ENCODE assay signal across 32 mouse cellular contexts in the genomic region with DNA sequence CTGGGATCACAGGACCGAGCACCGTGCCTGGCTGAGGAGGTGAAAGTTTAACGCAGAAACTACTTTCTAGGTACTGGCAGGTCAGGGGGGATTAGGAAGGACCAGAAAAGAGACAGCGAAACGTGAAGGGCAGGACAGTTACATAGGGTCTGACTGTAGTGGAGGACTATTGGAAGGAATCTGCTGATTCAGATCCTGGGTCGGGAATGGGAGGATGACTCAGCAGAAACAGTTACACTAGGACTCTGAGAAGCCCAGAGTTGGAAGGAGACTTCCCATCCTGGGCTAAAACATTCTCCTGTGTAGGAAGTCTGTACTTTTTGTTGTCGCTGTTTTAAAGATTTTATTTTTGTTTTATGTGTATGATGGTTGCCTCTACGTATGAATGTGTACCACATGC. TPM values are rescaled to one million over a fixed set of nuclear protein-coding genes. Genes with fewer than 3 reads are reported as not detected.
A peak's percentile ranks its signal among the peaks of the same experiment; 100 is the strongest.
DNase-seq lines count a peak whose midpoint lies in the region; TF ChIP-seq lines count a peak whose summit lies in the region.
"Had no signal": no experiment of that assay in that cellular context is flagged by ENCODE, and none has a peak within 500 bp of the region (broad histone marks: within the 10 kb centered on the region; RNA-seq: fewer than 3 reads in every experiment).

No protein-coding gene starts in this region.

- dilution Hi-C loops in CH12.LX (cut with MboI; ENCODE audit: extremely low pct_ligation_motif_present, extremely low pct_unique_long_range_greater_than_20kb, low sequenced_read_pairs), result no loop called here

- TF ChIP-seq CTCF in CH12.LX (conservative IDR thresholded peaks at IDR 0.05 in 1 of 2, IDR thresholded peaks at IDR 0.05 in 1 of 2; ENCODE audit: low read depth in 2 of 2, low read length in 2 of 2), result no peak

- no peak overlapping the region for H3K9ac ChIP-seq in CH12.LX (ENCODE audit: insufficient read depth, low read depth)
- H3K9ac ChIP-seq: embryonic facial prominence, embryonic 12.5 days; forebrain, embryonic 13.5 days; forebrain, embryonic 15.5 days; forebrain, postnatal 0 days had no signal

- peaks cover 74 to 94% of the 10 kb centered on the region in 2 experiments for H3K36me3 ChIP-seq in CH12.LX (replicated peaks in 1 of 2; ENCODE audit: control insufficient read depth in 1 of 2, insufficient read depth in 1 of 2, low read length in 1 of 2)

- H3K4me1 ChIP-seq in CH12.LX (ENCODE audit: control insufficient read depth in 1 of 2, insufficient read depth in 2 of 2), result peaks cover 0 to 3% of the 10 kb centered on the region in 2 experiments; a peak in 1 of 4 replicates
- H3K4me1 ChIP-seq: embryonic facial prominence, embryonic 10.5 days; embryonic facial prominence, embryonic 12.5 days; forebrain, embryonic 13.5 days; forebrain, embryonic 15.5 days had no signal

- TF ChIP-seq POLR2A in CH12.LX (IDR thresholded peaks at IDR 0.05; ENCODE audit: low read depth, low read length), result no peak

- TF ChIP-seq RAD21 in CH12.LX (IDR thresholded peaks at IDR 0.05; ENCODE audit: low read depth, low read length), result no peak

- in situ Hi-C loops in CH12.LX (cut with MboI; ENCODE audit: low pct_ligation_motif_present, low pct_unique_long_range_greater_than_20kb, low sequenced_read_pairs), result no loop called here

- DNase-seq in 3T3-L1 (ENCODE audit: low read depth, low spot score), result peak; percentile 18
- DNase-seq in CH12.LX (ENCODE audit: extremely low read depth), result no peak
- peak; percentile 63 for DNase-seq in ES-CJ7 (ENCODE audit: low read depth, low spot score)
- peak; percentile 86 for DNase-seq in R1 (ENCODE audit: low read depth, low spot score)
- no peak for DNase-seq in cerebellum, postnatal 4 days (ENCODE audit: low spot score in 2 of 2)
- DNase-seq in kidney, postnatal 25 days, result no peak
- DNase-seq in urinary bladder, adult 18-20 months (ENCODE audit: low spot score in 2 of 2), result no peak
- DNase-seq in adrenal gland, adult (ENCODE audit: inconsistent age in 2 of 2, low spot score in 1 of 2), result no peak
- DNase-seq: adrenal gland, adult 2 months; adrenal gland, postnatal 10 days; adrenal gland, postnatal 25 days; B cell, adult 2 months; cerebellum, adult 11 months; cerebellum, adult 18-20 months; cerebellum, adult 8-10 months; cerebellum, adult 9-11 months; cerebellum, postnatal 14 days; cerebellum, postnatal 36 days; forebrain, postnatal 0 days had no signal

- H3K79me2 ChIP-seq in CH12.LX (replicated peaks; ENCODE audit: control insufficient read depth, extremely low read depth, insufficient read depth, poor library complexity, severe bottlenecking), result no peaks in the 10 kb centered on the region

- H3K4me2 ChIP-seq in CH12.LX (ENCODE audit: insufficient read depth, low read depth, poor library complexity, severe bottlenecking), result no peak overlapping the region
- H3K4me2 ChIP-seq: embryonic facial prominence, embryonic 12.5 days; forebrain, embryonic 13.5 days; forebrain, embryonic 15.5 days had no signal

- H3K27ac ChIP-seq in CH12.LX (ENCODE audit: insufficient read depth, low read depth), result no peak overlapping the region
- H3K27ac ChIP-seq: embryonic facial prominence, embryonic 10.5 days; embryonic facial prominence, embryonic 12.5 days; forebrain, embryonic 13.5 days; forebrain, embryonic 15.5 days had no signal

- H3K4me3 ChIP-seq in CH12.LX (replicated peaks in 1 of 3; ENCODE audit: low read depth in 2 of 3, low read length in 2 of 3, poor library complexity in 1 of 3), result no peak overlapping the region
- H3K4me3 ChIP-seq: embryonic facial prominence, embryonic 10.5 days; embryonic facial prominence, embryonic 12.5 days; forebrain, embryonic 13.5 days; forebrain, embryonic 15.5 days had no signal

- no peaks in the 10 kb centered on the region for H3K27me3 ChIP-seq in CH12.LX (replicated peaks)
- H3K27me3 ChIP-seq: embryonic facial prominence, embryonic 12.5 days; forebrain, embryonic 13.5 days; forebrain, embryonic 15.5 days; Patski had no signal

- no peak for TF ChIP-seq EP300 in CH12.LX (IDR thresholded peaks at IDR 0.05; ENCODE audit: low read length)

- peaks cover 2% of the 10 kb centered on the region for H3K9me3 ChIP-seq in CH12.LX (replicated peaks; ENCODE audit: low read length)
- H3K9me3 ChIP-seq: embryonic facial prominence, embryonic 10.5 days; embryonic facial prominence, embryonic 12.5 days; forebrain, embryonic 13.5 days; forebrain, embryonic 15.5 days had no signal

TF ChIP-seq in CH12.LX, 34 proteins besides CTCF, POLR2A, EP300 and RAD21:
- TF ChIP-seq BHLHE40 (IDR thresholded peaks at IDR 0.05; ENCODE audit: low read depth, low read length) (no peak), CHD2 (IDR thresholded peaks at IDR 0.05; ENCODE audit: low read length) (no peak), MAFK (IDR thresholded peaks at IDR 0.05; ENCODE audit: insufficient replicate concordance, low read length) (peak; percentile 21; the same call in 1 of the 2 replicates), SIN3A (IDR thresholded peaks at IDR 0.05; ENCODE audit: low read length) (no peak), HCFC1 (IDR thresholded peaks at IDR 0.05; ENCODE audit: low read depth, low read length) (no peak)

RNA-seq across cellular contexts. Expression of a gene that starts 13.1 kb away (rescaled TPM):
- total RNA-seq in CH12.LX (2012; rRNA removed) (5.7 and 6.7 TPM in 2 replicates), CH12.LX (2014; rRNA removed) (13.6 and 14.4 TPM in 2 replicates)
- polyA plus RNA-seq in CH12.LX (2012; ENCODE audit: insufficient read length, low read depth), result 9.2 and 11.3 TPM in 2 replicates

RNA-seq across cellular contexts. Expression of a gene that starts 13.8 kb away (rescaled TPM):
- total RNA-seq in CH12.LX (2012; rRNA removed), result 47.8 and 48.8 TPM in 2 replicates
- 80.4 and 89.4 TPM in 2 replicates for total RNA-seq in CH12.LX (2014; rRNA removed)
- polyA plus RNA-seq in CH12.LX (2012; ENCODE audit: insufficient read length, low read depth), result 44.7 and 46.3 TPM in 2 replicates

RNA-seq across cellular contexts. Expression of a gene that starts 14.0 kb away (rescaled TPM):
- 20.9 and 27.4 TPM in 2 replicates for total RNA-seq in CH12.LX (2012; rRNA removed)
- total RNA-seq in CH12.LX (2014; rRNA removed), result 30.0 and 33.6 TPM in 2 replicates
- polyA plus RNA-seq in CH12.LX (2012; ENCODE audit: insufficient read length, low read depth), result 19.6 and 21.1 TPM in 2 replicates

RNA-seq across cellular contexts. Expression of a gene that starts 14.0 kb away (rescaled TPM):
- total RNA-seq in CH12.LX (2012; rRNA removed), result not detected in 2 replicates
- total RNA-seq in CH12.LX (2014; rRNA removed), result not detected in 2 replicates
- not detected in 2 replicates for polyA plus RNA-seq in CH12.LX (2012; ENCODE audit: insufficient read length, low read depth)
- total RNA-seq: adrenal gland, adult 2 months; adrenal gland, postnatal 10 days; adrenal gland, postnatal 25 days; adrenal gland, postnatal 4 days; forebrain, postnatal 0 days; G1E had no signal
- polyA plus RNA-seq: activated CD4-positive, CD25-positive, alpha-beta regulatory T cell, adult 4 months; adrenal gland, adult 2 months; brain, embryonic 14.5 days; CD4-positive, CD25-positive, alpha-beta regulatory T cell, adult 4 months; cortical plate, adult 2 months; embryonic facial prominence, embryonic 10.5 days; embryonic facial prominence, embryonic 12.5 days; embryonic facial prominence, embryonic 14.5 days; forebrain, embryonic 11.5 days; forebrain, embryonic 13.5 days; forebrain, embryonic 15.5 days; forebrain, postnatal 0 days; Patski had no signal

RNA-seq across cellular contexts. Expression of a gene that starts 28.0 kb away (rescaled TPM):
- total RNA-seq in CH12.LX (2012; rRNA removed) (3.9 and 7.2 TPM in 2 replicates), CH12.LX (2014; rRNA removed) (10.9 and 11.1 TPM in 2 replicates)
- polyA plus RNA-seq in CH12.LX (2012; ENCODE audit: insufficient read length, low read depth), result 13.9 and 14.6 TPM in 2 replicates

Comparison
In these comparisons a context has a peak if more than half of its experiments do, and no peak if none do; other contexts are left out.
1. DNase-seq: peak in 3T3-L1 (single experiment), ES-CJ7 (single experiment) and R1 (single experiment); none in CH12.LX (single experiment), cerebellum, postnatal 4 days (0 of 2), kidney, postnatal 25 days (0 of 2), urinary bladder, adult 18-20 months (0 of 2) and adrenal gland, adult (0 of 2).